Mouse (Mus musculus): ENCODE measurements around the gene Uba7. TPM values are rescaled to one million over a fixed set of nuclear protein-coding genes. Genes with fewer than 3 reads are reported as not detected.

Uba7 gene
- total RNA-seq (2023), result 10 to 100 TPM; 63.0 to 83.7 TPM

DNA sequence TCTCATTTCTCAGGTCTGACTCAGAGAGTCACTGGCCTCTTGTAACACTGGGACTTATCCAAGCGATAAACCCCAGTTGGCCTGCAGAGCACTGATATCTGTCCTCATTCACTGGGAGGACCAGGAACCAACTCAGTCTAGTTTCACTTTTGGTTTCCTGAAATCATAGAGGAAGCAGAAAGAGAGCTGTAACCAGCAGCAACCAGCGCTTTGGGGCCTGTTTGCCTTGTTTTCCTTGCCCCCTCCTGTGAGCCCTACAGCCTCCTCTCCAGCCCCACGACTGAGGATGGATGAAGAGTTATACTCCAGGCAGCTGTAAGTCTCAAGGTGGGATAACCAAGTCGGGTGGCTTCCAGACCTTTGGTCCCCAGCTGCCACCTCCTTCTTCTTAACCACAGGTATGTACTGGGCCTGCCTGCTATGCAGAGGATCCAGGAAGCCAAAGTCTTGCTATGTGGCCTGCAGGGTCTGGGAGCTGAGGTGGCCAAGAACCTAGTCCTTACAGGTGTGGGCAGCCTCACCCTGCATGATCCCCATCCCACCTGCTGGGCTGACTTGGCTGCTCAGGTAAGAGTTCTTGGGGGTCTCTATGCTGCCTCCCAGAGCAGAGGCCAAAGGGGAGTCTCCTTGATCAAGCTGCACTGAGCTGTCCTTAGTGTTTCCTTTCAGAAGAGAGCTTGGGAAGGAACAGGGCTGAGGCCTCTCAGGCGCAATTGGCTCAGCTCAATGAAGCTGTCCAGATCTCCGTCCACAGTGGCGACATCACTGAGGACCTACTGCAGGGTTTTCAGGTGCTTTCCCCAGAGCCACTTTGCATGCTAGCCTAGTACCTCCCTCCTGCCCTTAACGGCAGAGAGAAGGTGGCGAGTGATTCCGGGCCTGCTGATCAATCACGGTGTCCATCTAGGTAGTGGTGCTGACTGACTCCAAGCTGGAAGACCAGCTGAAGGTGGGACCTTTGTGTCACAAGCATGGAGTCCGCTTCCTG is at the start of gene Uba7:
Gene Uba7, plus strand, starts transcription at position 107 of the 988 bp plus-strand sequence.

DNA sequence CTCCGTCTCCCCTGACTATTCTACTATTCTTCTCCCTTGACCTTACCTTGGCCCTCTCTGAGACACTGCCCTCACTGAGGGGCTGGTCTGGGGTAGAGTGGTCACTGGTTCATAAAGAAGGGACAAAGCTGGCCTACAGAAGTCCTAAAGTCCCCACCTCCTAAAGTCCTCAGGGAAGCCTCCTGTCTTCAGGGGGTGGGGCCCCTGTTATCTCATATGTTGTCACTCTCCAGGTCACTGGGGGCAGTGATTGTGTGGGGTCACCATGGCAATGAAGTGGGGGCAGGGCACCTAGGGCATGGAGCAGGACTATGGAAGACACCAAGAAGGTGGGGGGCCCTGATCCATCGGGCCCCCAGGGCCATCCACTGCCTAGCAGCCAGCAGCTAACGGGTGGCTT is 47.1 kb upstream of the Uba7 start, which contains the start of gene Actl11:
Gene Actl11, plus strand, starts transcription at position 301 of the 400 bp plus-strand sequence.

DNA sequence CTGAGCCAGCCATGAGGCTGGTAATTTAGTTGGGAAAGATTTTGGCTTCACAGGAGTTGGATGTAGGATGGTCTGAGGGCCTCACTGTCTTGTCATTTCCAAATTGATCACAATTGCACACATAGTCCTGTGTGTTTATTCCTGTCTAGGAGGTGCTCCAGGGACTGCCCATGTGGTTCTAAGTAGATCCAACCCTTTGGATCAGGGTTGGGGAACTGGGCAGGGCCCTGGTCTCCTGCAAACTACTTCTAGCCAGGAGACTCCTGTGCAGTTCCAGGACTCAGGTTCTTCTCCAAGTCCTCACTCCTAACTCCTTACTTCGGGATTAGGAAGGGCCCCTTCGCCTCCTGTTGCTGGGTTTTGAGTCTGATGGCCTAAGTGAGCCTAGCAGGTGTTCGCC is 39.9 kb upstream of the Uba7 start, which contains the start of gene Camkv:
Gene Camkv, plus strand, starts transcription at position 301 of the 400 bp plus-strand sequence.

DNA sequence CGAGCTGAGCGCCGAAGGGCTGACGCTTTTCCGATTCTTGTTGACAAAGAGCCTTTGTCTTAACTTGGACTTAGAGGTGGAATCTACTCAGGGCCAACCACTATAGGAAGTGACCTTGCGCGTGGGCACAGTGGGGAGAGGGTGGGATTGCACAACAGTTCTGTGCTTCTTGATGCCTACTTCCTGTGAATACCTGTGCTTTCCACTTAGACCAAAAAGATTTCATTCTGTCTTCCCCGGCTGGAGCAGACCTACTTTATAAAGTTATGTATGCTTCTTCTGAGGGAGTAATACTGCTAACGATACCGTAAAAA is 25.4 kb upstream of the Uba7 start, which contains the start of gene Traip:
Gene Traip, plus strand, starts transcription at position 215 of the 314 bp plus-strand sequence.

DNA sequence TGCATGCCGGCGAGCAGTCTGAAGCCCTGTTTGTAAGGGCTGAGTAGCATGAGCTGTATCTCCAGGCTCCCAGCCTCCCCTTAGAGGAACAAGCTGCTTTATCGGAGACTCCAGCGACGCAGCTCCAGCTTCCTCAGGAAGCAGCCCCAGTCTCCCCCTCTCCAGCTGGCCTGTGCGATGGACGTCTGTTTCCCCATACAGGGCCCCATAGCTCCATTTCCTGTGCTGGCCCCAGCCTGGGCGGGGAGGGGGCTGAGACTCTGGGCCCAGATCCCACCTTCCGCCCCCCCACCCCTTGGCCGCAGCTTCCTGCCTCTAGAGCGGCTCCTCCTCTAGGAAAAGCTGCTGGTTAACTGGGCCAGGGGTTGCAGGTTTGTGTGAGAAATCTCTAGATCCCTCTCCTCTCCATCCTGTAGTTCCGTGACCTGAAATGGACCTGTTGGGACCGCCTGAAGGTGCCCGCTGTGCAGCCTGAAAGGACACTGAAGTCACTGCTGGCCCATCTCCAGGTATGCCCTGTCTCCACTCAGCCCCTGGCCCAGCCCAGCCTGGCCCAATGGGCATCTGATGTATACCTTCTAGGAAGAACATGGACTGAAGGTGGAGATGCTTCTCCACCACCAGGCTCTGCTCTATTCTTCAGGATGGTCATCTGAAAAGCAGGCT is 7.5 kb downstream of the Uba7 start, which contains the start of gene Gm20661:
Gene Gm20661, plus strand, starts transcription at position 378 of the 666 bp plus-strand sequence.

DNA sequence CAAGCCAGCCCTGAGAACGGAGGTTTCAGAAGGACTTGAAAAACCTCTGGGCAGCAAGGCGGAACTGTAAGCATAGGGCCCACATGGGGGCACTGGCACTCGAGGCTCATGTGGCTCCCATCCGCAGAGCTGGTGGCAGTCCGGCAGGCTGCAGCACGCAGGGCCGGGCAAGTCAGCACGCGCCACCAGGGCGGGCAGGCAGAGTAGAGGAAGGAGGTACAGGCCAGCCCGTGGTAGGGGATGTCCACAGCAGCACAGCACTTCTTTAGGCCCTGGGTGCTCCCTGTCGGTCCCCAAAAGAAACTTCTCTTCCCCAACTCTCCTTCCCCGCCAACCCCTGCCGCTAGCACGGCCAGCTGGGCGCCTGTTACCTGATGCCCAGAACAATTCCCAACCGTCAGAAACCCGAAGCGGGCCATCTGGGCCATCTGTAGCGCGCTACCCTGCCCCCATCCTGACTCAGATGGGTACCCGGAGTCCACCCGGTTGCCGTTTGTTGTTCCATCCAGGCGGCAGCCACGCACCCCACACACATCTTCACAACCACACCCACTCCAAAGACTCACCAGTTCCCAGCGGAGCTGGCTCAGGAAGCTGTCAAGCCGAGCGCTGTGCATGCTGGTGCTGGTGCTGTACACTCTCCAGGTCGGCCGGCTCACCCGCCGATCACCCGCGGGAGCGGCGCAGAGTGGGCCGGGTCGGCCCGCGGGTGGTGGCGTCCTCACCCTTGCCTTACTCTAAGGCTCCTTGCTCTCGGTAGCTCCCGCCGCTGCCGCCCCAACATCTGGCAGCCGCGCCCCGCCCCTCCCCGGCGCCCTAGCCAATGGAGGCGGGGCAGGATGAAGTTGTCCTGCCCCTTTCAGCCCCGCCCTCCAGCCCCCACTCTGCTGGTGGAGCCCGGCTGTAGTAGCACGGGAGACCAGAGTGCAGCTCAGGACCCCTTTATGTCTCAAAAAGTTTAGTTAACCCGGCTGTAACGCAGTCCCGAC is 10.1 kb downstream of the Uba7 start, which contains the start of gene Inka1:
Gene Inka1, minus strand, starts transcription at position 749 of the 989 bp plus-strand sequence.

DNA sequence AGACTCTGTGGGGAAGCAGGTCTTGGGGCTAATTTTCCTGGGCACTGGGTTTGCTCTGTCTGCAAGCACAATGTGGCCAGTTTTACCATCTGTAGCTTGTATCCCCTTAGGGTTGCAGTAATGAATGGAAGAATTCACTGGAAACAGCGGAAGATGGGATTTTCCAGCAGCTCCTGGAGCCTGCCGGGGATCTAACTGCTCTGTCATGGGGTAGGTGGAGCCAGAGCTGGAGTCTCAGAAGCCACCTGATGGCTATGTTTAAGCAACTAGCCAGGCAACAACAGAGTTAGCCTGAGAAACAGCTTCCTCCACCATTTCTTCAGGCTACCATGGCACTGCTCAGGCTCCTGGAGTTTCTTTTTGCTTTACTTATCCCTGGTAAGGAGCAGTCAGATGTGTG is 16.9 kb downstream of the Uba7 start, which contains the start of gene Cdhr4:
Gene Cdhr4, plus strand, starts transcription at position 301 of the 400 bp plus-strand sequence.

DNA sequence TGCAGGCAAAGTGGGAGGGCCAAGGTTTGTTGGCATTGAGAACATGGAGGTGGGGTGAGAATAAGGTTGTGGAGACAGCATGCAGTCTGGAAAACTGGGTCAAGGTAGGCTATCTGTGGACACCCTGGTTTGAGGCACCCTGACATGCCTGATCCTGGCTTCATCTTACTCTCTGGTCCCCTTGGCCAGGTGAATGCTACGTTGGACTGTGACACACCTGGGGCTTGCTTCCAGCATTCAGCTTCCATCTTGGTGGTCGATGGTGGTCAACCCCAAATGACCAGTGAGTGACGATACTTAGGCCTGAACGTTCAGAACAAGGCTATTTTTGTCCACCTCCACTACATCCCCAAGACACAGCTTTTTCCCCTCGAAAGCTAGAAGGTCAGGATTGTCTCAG is 20.7 kb downstream of the Uba7 start, which contains the start of gene Gm20662:
Gene Gm20662, plus strand, starts transcription at position 301 of the 400 bp plus-strand sequence.

DNA sequence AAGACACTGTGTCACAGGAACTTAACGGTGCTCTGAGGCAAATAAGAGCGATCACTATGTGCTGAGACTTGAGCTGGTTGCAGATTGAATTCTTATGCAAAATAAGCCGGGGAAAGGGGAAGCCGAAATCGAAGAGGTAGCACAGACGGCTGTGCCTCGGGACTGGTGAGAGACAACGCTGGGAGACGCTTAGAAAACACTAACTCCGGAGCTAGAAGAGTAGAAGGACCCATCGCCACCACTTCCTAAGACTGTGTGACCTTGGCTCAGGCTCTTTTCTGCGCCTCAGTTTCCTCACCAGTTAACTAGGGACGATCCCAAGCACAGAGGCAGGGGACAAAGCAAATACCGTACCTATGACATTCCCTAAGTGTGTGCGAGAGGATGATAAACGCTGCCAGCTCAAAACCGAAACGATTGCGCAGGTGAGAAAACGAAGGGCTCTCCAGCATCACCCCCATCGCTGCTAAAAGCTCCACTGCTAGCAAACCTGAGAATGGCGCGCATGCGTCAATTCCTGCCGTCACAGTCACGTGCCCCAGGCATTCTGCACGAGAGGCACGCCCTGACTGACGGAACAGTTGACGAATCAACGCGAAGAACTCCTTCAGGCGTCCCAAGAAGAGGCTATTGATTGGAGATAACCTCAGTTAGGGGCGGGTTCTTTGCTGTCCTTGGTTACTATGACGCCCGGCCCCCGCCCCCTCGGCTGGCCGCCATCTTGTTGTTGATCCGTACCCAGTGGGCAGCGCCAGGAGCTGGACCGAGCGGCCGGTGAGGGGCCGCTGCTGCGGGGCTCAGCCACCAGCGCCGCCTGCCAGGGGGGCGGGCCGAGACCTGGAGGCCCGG is 26.8 kb downstream of the Uba7 start, which contains the start of gene Ip6k1:
Gene Ip6k1, plus strand, starts transcription at position 580 of the 849 bp plus-strand sequence.

Other genes starting within 250 kb of the Uba7 start
- gene Rbm5, start 204.5 kb upstream of the Uba7 start, total RNA-seq (2023), result 100 to 1,000 TPM; 182 to 203 TPM
- 10 to 100 TPM; 60.4 to 61.5 TPM for gene Rbm6, start 102.3 kb upstream of the Uba7 start, total RNA-seq (2023)
- 10 to 100 TPM in 1 of 2 experiments, 1 to 10 TPM in 1; 9.6 to 10.5 TPM for gene Mon1a, start 87.4 kb upstream of the Uba7 start, total RNA-seq (2023)
- 1 to 10 TPM; 1.4 to 2.2 TPM for gene Mst1r, start 68.6 kb upstream of the Uba7 start, total RNA-seq (2023)
- gene Actl11, start 47.0 kb upstream of the Uba7 start, total RNA-seq (2023), result not detected
- not detected for gene Camkv, start 39.8 kb upstream of the Uba7 start, total RNA-seq (2023)
- 10 to 100 TPM; 13.1 to 17.7 TPM for gene Traip, start 25.4 kb upstream of the Uba7 start, total RNA-seq (2023)
- gene Gm20661, start 7.6 kb downstream of the Uba7 start, total RNA-seq (2023), result not detected
- 1 to 10 TPM; 2.4 to 2.7 TPM for gene Inka1, start 10.4 kb downstream of the Uba7 start, total RNA-seq (2023)
- 1 to 10 TPM in 1 of 2 experiments, under 1 TPM in 1; 0.44 to 1.6 TPM for gene Cdhr4, start 17.0 kb downstream of the Uba7 start, total RNA-seq (2023)
- 1 to 10 TPM in 1 of 2 experiments, not detected in 1; 1.1 TPM for gene Gm20662, start 20.8 kb downstream of the Uba7 start, total RNA-seq (2023)
- 100 to 1,000 TPM; 105 to 113 TPM for gene Ip6k1, start 27.0 kb downstream of the Uba7 start, total RNA-seq (2023)
- 10 to 100 TPM; 18.7 to 19.0 TPM for gene Gmppb, start 73.7 kb downstream of the Uba7 start, total RNA-seq (2023)
- gene Amigo3, start 77.7 kb downstream of the Uba7 start, total RNA-seq (2023), result 1 to 10 TPM; 3.6 to 4.6 TPM
- under 1 TPM; 0.37 to 0.93 TPM for gene Mst1, start 104.9 kb downstream of the Uba7 start, total RNA-seq (2023)
- gene Rnf123, start 107.8 kb downstream of the Uba7 start, total RNA-seq (2023), result 10 to 100 TPM; 49.7 to 65.9 TPM
- 10 to 100 TPM; 54.8 to 67.8 TPM for gene Apeh, start 119.1 kb downstream of the Uba7 start, total RNA-seq (2023)
- under 1 TPM; 0.68 to 0.94 TPM for gene Bsn, start 214.9 kb downstream of the Uba7 start, total RNA-seq (2023)

Measured in neutrophil, adult 83 days (primary cell).